Mouse (Mus musculus) frontal cortex, adult (tissue): ENCODE measurements around the gene Ergic1.

Source experiments
- ATAC-seq: cut with Nextera tagmentation; 2 replicates; pipeline ENCODE4 v1.9.2; 2017; ENCODE audit warnings: mild to moderate bottlenecking, moderate library complexity, mixed read lengths; ENCODE audit not compliant: low TSS enrichment

Gene Ergic1

GRCm38 (mm10) chr17:26574701-26575100, 13.4 kb downstream of the Ergic1 start:
- ATAC-seq = no peak

- ATAC-seq = peak; percentile 85
Observed at GRCm38 (mm10) chr17:26575786-26576690, 14.7 kb downstream of the Ergic1 start.

- no peak for ATAC-seq
Observed at GRCm38 (mm10) chr17:26576833-26577232, 15.5 kb downstream of the Ergic1 start.

- no peak for ATAC-seq
Observed at GRCm38 (mm10) chr17:26577309-26577708, 16.0 kb downstream of the Ergic1 start.

DNA sequence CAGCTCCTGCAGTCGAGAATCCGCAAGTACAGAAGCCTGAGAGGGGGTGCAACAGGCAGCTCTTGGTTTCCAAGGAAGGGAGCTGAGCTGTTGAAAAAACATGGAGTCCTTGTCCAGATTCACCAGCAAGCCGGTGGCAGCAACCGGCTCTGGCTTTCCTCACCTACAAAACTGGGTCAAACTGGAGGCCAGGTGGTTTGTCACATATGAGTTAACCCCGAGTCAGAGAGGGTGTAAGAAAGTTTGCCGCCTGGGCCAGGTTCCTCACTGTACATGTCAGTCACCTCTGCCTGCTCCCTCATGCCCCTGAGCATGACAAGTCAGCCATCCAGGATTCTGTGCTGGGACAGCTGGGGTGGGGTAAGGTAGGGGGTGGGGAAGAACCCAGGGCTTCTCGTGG, 16.9 kb downstream of the Ergic1 start:
- no peak for ATAC-seq

DNA sequence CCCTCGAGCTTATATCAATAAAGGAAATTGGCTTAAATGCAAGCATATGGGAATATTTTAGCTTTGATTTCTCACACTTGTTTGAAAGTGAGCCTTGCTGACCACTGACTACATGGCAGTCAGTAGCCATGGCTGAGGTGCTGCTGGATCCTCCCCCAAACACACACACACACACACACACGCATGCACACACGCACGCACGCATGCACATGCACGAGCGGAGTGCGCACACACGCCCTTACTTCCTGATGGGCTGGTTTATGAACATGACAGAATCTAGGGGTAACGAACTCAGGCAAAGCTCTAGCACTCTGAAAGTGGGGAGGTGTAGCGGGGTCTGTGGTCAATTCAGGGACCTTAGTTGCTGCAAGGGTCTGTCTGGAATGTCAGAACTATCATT, 17.5 kb downstream of the Ergic1 start:
- ATAC-seq = no peak

- no peak for ATAC-seq
Observed at GRCm38 (mm10) chr17:26579396-26579795, 18.1 kb downstream of the Ergic1 start.

DNA sequence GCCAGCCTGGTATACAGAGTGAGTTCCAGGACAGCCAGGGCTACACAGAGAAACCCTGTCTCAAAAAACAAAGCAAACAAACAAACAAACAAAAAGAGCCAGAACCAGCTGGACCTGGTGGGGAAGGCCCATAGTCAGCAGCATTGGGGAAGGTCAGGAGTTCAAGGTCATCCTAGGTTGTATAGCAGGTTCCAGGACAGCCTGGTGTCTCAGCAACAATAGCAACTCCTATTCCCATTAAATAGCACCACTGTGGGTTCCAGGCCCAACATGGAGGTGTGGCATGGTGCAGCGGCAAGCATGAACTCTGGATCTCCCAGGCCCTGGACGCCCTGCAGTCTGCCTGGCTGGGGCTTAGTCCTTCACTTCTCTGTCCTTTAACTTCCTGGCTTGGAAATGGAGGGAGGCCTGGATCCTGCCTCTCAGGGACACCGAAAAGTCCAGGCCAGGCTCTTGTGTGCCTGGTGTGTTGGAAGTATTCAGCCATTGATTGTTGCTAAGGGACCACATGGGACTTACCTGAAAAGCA, 19.6 kb downstream of the Ergic1 start:
- no peak for ATAC-seq

- ATAC-seq = peak; percentile 32; the same call in 1 of the 2 replicates
Observed at GRCm38 (mm10) chr17:26582297-26582696, 21.0 kb downstream of the Ergic1 start.

- ATAC-seq = no peak
Observed at GRCm38 (mm10) chr17:26583056-26583455, 21.8 kb downstream of the Ergic1 start.

DNA sequence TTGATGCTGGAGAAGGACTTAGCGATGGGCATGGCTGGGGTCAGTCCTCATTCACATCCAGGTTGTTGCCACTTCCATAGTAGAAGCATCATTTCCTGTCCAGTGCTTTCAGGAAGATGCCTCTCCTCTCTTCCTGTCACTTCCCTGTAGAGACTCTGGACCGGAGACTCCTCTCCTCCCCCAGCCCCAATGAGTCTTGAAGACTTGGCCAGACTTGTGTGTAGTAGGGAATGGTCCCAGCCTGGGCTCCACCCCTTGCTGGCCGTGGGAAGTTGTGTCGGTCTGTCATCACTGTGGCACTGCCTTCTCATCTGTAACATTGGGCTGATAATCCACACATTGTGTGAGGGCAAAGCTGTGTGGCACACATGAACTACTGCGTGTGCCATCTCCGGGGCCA, 22.3 kb downstream of the Ergic1 start:
- ATAC-seq = no peak

GRCm38 (mm10) chr17:26584063-26584462, 22.8 kb downstream of the Ergic1 start:
- ATAC-seq = no peak

DNA sequence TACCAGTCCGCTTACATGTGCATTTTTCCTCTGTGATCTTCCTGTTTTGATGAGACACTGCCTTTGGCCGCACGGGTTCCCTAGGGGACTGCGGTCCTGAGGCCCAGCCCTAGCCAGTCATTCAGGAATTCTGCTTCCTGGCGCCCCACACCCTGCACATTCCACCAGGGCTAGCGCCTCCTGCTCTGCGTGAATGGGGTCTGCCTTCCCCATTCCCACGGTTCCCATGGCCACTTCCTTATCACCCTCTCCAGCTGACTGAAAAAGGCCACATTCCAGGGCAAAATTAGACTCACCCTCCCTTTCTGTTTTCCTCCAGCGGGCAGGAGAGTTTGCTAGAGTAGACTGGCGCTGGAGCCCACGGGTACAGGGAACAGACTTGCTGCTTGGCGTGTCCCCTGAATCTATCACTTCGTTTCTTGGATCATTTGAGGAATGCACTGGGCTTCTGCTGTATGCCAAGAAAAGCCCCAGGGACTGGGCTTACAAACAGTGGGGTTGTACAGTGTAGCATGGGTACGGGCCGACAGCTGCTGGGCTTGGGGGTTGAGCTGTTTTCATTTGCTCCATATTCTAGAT, 23.4 kb downstream of the Ergic1 start:
- ATAC-seq = 0 out of 2 replicates have a peak, but pooled peaks have one; percentile 21

DNA sequence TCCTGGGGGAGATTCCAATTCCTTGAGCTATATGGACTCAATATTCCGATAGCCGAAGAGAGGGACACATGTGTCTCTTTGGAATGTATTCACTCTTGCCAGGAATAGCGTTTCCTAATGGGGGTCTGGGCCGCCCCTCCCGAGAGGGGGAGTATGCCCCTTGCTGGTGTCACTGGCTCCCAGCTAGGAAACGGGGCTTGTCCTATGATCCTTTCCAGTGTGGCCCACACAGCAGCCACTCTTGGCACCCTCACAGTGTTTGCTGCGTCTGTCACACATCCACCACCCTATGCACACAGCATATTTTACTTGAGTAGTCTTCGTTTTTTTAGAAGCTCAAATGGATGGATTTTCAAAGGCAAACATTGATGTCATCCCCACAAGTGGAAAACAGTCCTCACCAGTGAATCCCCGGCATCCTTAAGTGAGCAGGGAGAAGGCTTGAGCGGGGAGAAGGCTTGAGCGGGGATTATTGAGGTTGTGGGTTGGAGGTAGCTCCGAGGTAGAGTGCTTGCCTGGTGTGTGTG, 26.7 kb downstream of the Ergic1 start:
- peak; percentile 58 for ATAC-seq

GRCm38 (mm10) chr17:26592510-26592909, 31.2 kb downstream of the Ergic1 start:
- ATAC-seq = no peak

GRCm38 (mm10) chr17:26593199-26593598, 31.9 kb downstream of the Ergic1 start:
- no peak for ATAC-seq

DNA sequence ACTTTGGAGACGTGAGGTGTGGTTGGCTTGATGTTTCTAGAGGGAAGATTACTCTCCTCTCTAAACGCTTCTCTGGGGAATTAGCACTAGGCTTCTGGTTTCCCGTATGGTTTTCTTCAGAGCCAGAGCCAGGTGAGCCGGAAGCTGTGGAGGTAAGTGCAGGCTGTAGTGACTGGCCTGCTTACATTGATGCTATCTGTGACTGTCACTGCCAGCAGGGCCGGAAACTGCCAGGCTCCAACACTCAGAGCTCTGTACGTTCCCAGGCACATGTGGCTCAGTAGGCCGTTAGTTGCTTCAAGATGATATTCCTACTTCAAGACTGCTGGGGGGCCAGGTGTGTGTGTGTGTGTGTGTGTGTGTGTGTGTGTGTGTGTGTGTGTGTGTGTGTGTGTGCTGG, 32.9 kb downstream of the Ergic1 start:
- no peak for ATAC-seq

GRCm38 (mm10) chr17:26594958-26595357, 33.7 kb downstream of the Ergic1 start:
- no peak for ATAC-seq

GRCm38 (mm10) chr17:26595448-26596167, 34.3 kb downstream of the Ergic1 start:
- 0 out of 2 replicates have a peak, but pooled peaks have one; percentile 11 for ATAC-seq

- peak; percentile 48; the same call in 1 of the 2 replicates for ATAC-seq
Observed at GRCm38 (mm10) chr17:26596168-26596658, 34.9 kb downstream of the Ergic1 start.

- peak; percentile 55; the same call in 1 of the 2 replicates for ATAC-seq
Observed at GRCm38 (mm10) chr17:26596856-26597481, 35.7 kb downstream of the Ergic1 start.
